Mouse (Mus musculus) intestine, embryonic 16.5 days (tissue): ENCODE measurements at regions not wholly inside any gene's neighbourhood (a gene's known extent, or its start where the extent isn't known, plus 50 kb on each side); places are given as distances from the start of the nearest gene placed in this dataset.

Experiments
- ATAC-seq: fragments of 200-750 bp; cut with Nextera tagmentation; 2 replicates; pipeline ENCODE4 v1.8.0; 2017; ENCODE audit warnings: moderate TSS enrichment, moderate library complexity
- H3K27ac ChIP-seq: fragments of 300-500 bp; sonication (generic); 2 replicates; pipeline ENCODE4 v1.5.1; 2014; ENCODE audit warnings: mild to moderate bottlenecking, low read length
- H3K27me3 ChIP-seq: fragments of 300-500 bp; sonication (generic); replicated peaks from 2 replicates; pipeline ENCODE4 v1.6.1; 2014; ENCODE audit warnings: low read length, control low read depth, mixed read lengths; ENCODE audit not compliant: control insufficient read depth, insufficient read depth
- H3K36me3 ChIP-seq: fragments of 300-500 bp; sonication (generic); 2 replicates; pipeline ENCODE4 v1.6.1; 2014; ENCODE audit warnings: low read length, control low read depth; ENCODE audit not compliant: control insufficient read depth, insufficient read depth
- H3K4me1 ChIP-seq: fragments of 300-500 bp; sonication (generic); 2 replicates; pipeline ENCODE4 v1.6.1; 2014; ENCODE audit warnings: low read length, control low read depth, mixed read lengths; ENCODE audit not compliant: control insufficient read depth, insufficient read depth
- H3K4me2 ChIP-seq: fragments of 300-500 bp; sonication (generic); 2 replicates; pipeline ENCODE4 v1.6.1; 2014; ENCODE audit warnings: low read depth, low read length, control low read depth
- H3K4me3 ChIP-seq: fragments of 300-500 bp; sonication (generic); 2 replicates; pipeline ENCODE4 v1.5.1; 2014; ENCODE audit warnings: mild to moderate bottlenecking, low read length
- H3K9ac ChIP-seq: fragments of 300-500 bp; sonication (generic); 2 replicates; pipeline ENCODE4 v1.6.1; 2014; ENCODE audit warnings: low read depth, low read length
- H3K9me3 ChIP-seq: fragments of 300-500 bp; sonication (generic); 2 replicates; pipeline ENCODE4 v1.6.1; 2016; ENCODE audit warnings: low read length, control low read depth; ENCODE audit not compliant: control insufficient read depth
- WGBS: fragments of 180-500 bp; shearing (Covaris S2); extraction: QIAGEN DNeasy Blood & Tissue Kit; methylation state at CpG from one replicate; pipeline ENCODE4 v1.1.7; 2014; 5-methylcytosine and 5-hydroxymethylcytosine counted together

GRCm38 (mm10) chr19:27073281-27073680 lies 143.0 kb upstream of the Vldlr start:
- ATAC-seq, result no peak
- Histone ChIP-seq H3K4me2 (no peak overlapping the region), H3K36me3 (no peaks in the 10 kb centered on the region), H3K9me3 (no peaks in the 10 kb centered on the region; the same call in 1 of the 2 replicates), H3K4me3 (no peak overlapping the region), H3K9ac (no peak overlapping the region), H3K4me1 (no peaks in the 10 kb centered on the region), H3K27ac (no peak overlapping the region), H3K27me3 (no peaks in the 10 kb centered on the region)
- WGBS, result 77% methylated on average over 3 of the region's 3 CpGs

DNA sequence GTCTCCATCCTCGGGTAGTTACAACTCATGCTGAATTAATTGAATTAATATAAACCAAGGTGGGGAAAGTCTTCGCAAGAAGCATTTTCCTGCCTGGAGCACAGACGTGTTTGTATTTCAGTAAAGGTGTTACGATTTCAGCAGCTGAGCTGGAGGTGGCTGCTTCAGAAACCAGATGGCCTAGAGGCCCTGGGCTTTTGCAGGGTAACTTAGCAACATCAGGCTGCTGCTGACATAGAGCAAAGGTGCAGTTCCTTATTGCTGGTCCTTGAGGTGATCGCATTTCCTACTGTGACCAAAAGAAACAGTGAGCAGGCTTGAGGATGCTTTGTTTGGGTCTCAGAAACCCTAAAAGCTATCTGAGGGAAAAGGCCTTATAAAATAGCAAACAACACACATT lies 141.3 kb upstream of the Vldlr start:
- H3K9me3 ChIP-seq, result no peaks in the 10 kb centered on the region; the same call in 1 of the 2 replicates
- no peak overlapping the region for H3K4me3 ChIP-seq
- H3K4me2 ChIP-seq, result no peak overlapping the region
- H3K27me3 ChIP-seq, result no peaks in the 10 kb centered on the region
- WGBS, result 61% methylated on average over 5 of the region's 5 CpGs
- no peaks in the 10 kb centered on the region for H3K4me1 ChIP-seq
- no peaks in the 10 kb centered on the region for H3K36me3 ChIP-seq
- no peak overlapping the region for H3K9ac ChIP-seq
- H3K27ac ChIP-seq, result no peak overlapping the region
- ATAC-seq, result no peak

DNA sequence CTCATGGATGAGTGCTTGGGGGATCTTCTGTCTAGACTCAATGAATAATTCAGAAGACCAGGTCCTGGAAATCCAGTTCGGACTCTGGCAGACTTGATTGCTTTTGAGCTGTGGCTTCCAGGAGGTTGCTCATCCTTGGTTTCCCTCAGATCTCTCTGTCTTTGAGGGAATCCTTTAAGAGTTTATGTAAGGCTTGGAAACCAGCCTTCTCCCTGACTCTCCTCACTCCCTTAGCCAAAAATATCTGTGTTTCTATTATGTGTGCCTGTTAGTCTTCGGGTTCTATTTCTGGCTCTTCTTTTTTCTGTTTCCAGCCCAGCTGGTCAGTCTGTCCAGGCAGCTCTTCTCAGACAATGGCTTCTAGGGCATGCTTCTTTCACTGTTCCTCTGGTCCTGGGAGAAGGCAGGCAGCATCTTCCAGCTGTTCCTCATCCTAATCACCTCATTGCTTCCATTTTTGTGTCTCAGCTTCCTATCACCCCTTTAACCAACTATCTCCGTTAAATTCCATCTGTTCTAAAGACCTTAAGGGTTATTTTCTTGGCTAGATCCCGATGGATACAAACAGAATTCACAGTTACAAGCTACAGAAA lies 139.3 kb upstream of the Vldlr start:
- ATAC-seq, result no peak
- H3K4me1 ChIP-seq, result no peaks in the 10 kb centered on the region

DNA sequence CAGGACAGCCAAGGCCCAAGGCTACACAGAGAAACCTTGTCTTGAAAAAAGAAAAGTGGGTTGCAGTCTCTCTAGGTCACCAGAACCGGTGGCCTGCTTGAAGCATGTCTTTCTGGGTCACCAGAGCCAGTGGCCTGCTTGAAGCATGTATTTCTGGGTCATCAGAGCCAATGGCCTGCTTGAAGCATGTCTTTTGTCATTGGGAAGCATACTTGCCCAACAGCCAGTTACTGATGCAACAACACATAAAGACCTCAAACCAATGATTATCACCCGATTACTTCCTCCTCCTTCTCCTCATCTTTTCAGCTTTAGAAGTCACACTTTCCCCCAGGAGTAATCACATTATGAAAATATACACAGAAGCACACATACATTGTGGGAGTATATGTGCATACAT lies 128.9 kb upstream of the Vldlr start:
- WGBS, result 79% methylated on average over 2 of the region's 2 CpGs
- no peak for ATAC-seq
- Histone ChIP-seq H3K4me1 (no peaks in the 10 kb centered on the region), H3K9me3 (no peaks in the 10 kb centered on the region), H3K4me3 (no peak overlapping the region), H3K27ac (no peak overlapping the region), H3K4me2 (no peak overlapping the region), H3K36me3 (no peaks in the 10 kb centered on the region), H3K27me3 (no peaks in the 10 kb centered on the region), H3K9ac (no peak overlapping the region)

More for the DNA sequence above, 139.3 kb upstream of the Vldlr start:
- H3K4me3 ChIP-seq, result no peak overlapping the region
- WGBS, result 46% methylated on average over 4 of the region's 4 CpGs
- no peaks in the 10 kb centered on the region for H3K36me3 ChIP-seq
- H3K9me3 ChIP-seq, result no peaks in the 10 kb centered on the region; the same call in 1 of the 2 replicates
- no peak overlapping the region for H3K9ac ChIP-seq
- no peaks in the 10 kb centered on the region for H3K27me3 ChIP-seq
- H3K27ac ChIP-seq, result no peak overlapping the region
- no peak overlapping the region for H3K4me2 ChIP-seq

DNA sequence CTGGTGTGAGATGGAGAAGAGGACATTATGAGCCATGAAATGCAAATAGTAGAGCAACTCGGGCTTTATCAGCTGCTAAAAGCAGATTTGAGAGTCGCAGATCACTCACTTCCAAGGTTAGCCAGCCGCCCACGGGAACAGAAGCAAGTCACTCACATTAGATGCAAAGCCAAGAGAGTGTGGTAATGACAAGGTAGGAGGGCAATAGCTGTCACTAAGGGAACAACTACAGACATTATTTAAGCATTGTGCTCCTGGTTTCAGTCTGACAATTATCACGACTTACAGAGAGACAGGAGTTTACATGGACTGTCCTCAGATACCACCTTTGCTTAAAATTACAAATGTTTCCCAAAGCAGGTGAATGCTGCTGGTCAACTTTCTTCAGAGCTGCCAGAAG lies 128.5 kb upstream of the Vldlr start:
- 75% methylated on average over 5 of the region's 5 CpGs for WGBS
- H3K4me3 ChIP-seq, result no peak overlapping the region
- no peak overlapping the region for H3K9ac ChIP-seq

DNA sequence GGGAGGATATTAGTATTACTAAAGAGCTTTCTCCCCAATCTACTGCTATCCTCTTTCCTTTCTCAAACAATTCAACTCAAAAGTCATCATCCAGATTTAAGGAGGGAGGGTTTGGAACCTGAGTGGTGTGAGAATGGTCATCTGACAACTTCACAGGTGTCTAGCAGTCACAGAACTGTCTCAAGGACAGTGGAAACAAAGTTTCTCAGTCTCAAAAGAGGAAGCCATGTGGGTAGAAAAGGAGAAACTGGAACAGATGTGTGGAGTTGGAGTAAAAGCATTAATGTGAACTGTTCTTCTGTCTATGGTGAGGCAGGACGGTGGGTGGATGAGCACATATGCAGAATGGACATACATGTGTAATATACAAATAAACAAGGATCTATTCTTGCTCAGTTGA lies 127.2 kb upstream of the Vldlr start:
- Histone ChIP-seq H3K27ac (no peak overlapping the region), H3K27me3 (no peaks in the 10 kb centered on the region), H3K4me2 (no peak overlapping the region), H3K4me3 (no peak overlapping the region), H3K9me3 (no peaks in the 10 kb centered on the region), H3K36me3 (no peaks in the 10 kb centered on the region), H3K4me1 (no peaks in the 10 kb centered on the region), H3K9ac (no peak overlapping the region)
- no peak for ATAC-seq
- WGBS, result 89% methylated on average over 1 of the region's 1 CpGs

More for the DNA sequence above, 128.5 kb upstream of the Vldlr start:
- H3K4me1 ChIP-seq, result no peaks in the 10 kb centered on the region
- H3K27ac ChIP-seq, result no peak overlapping the region
- no peak for ATAC-seq
- H3K36me3 ChIP-seq, result no peaks in the 10 kb centered on the region
- H3K27me3 ChIP-seq, result no peaks in the 10 kb centered on the region
- no peaks in the 10 kb centered on the region for H3K9me3 ChIP-seq
- H3K4me2 ChIP-seq, result no peak overlapping the region

GRCm38 (mm10) chr19:27091603-27092002 lies 124.7 kb upstream of the Vldlr start:
- Histone ChIP-seq H3K27me3 (no peaks in the 10 kb centered on the region), H3K4me1 (no peaks in the 10 kb centered on the region), H3K9me3 (no peaks in the 10 kb centered on the region), H3K4me2 (no peak overlapping the region), H3K36me3 (no peaks in the 10 kb centered on the region), H3K4me3 (no peak overlapping the region), H3K9ac (no peak overlapping the region), H3K27ac (no peak overlapping the region)
- no peak for ATAC-seq
- 83% methylated on average over 2 of the region's 2 CpGs for WGBS

DNA sequence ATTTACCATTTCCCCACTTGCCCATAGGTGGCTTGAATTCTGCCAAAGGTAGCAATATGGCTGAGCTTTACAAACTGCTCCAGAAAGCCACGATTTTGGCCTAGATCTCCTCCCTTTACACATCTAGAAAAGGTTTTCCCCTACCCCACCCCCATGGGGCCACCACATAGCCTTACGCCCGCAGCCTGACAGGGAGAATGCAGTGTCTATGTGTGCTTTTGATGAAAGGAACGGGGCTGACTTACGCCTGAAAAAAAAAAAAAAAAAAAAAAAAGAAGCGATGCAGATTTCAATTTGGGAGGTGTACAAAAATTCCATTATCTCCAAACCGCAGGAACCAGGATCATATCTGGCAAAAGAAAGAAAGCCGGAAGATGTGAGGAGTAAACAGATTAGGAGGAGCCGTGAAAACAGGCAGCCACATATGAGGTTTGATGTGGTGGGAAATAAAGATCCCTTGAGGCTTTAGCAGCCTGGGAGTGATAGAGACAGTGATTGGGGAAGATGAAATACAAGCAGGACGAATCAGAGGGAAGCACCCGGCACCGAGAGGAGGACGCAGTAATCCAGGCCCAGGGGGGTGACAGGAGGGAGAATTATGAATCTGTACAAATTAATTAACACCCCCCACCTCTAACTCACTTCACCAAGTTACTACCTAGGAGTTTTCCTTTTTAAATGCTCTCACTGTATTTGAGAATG lies 121.4 kb upstream of the Vldlr start:
- Histone ChIP-seq H3K9ac (no peak overlapping the region), H3K27ac (no peak overlapping the region), H3K36me3 (no peaks in the 10 kb centered on the region), H3K9me3 (no peaks in the 10 kb centered on the region), H3K4me2 (no peak overlapping the region), H3K4me3 (no peak overlapping the region), H3K27me3 (no peaks in the 10 kb centered on the region), H3K4me1 (no peaks in the 10 kb centered on the region)
- WGBS, result 79% methylated on average over 13 of the region's 13 CpGs
- no peak for ATAC-seq

- H3K36me3 ChIP-seq, result no peaks in the 10 kb centered on the region
- H3K4me2 ChIP-seq, result no peak overlapping the region
- ATAC-seq, result no peak
- no peaks in the 10 kb centered on the region for H3K27me3 ChIP-seq
- H3K9me3 ChIP-seq, result no peaks in the 10 kb centered on the region
- no peak overlapping the region for H3K9ac ChIP-seq
- 80% methylated on average over 1 of the region's 1 CpGs for WGBS
- H3K4me3 ChIP-seq, result no peak overlapping the region
- no peaks in the 10 kb centered on the region for H3K4me1 ChIP-seq
- no peak overlapping the region for H3K27ac ChIP-seq
Observed at GRCm38 (mm10) chr19:27099921-27100320, 116.4 kb upstream of the Vldlr start.

DNA sequence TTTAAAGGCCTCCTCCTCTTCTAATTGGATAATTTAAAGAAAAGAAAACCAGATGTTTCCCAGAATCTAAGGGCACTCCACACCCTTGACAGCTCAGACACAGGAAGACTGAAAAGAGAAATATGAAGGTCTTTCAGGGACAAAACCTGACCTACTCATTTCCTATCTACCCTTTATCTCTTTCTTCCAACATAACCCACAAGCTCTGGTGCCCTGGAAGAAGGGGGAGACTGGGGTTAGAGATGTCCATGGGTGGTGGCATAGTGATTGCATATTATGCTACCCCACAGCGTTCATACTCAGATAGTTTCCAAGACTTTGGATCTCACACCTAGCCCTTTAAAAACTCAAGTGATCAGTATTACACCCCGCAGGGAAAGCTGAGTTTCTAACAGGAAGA lies 105.8 kb upstream of the Vldlr start:
- Histone ChIP-seq H3K36me3 (no peaks in the 10 kb centered on the region), H3K27me3 (no peaks in the 10 kb centered on the region), H3K27ac (no peak overlapping the region), H3K4me3 (no peak overlapping the region), H3K9me3 (no peaks in the 10 kb centered on the region), H3K4me2 (no peak overlapping the region), H3K4me1 (no peaks in the 10 kb centered on the region), H3K9ac (no peak overlapping the region)
- ATAC-seq, result no peak
- WGBS, result 74% methylated on average over 2 of the region's 2 CpGs
